Mouse (Mus musculus) heart, embryonic 11.5 days (tissue): Measurements from ENCODE around the gene Slamf9. TPM values are rescaled to one million over a fixed set of nuclear protein-coding genes. Genes with fewer than 3 reads are reported as not detected.
A peak's percentile ranks its signal among the peaks of the same experiment; 100 is the strongest.

ENCODE experiments used
- ATAC-seq: fragments of 200-750 bp; cut with Nextera tagmentation; replicated peaks from 2 replicates; pipeline ENCODE4 v1.8.0; 2017; ENCODE audit warnings: moderate library complexity; ENCODE audit not compliant: insufficient number of reproducible peaks, low FRiP score, low TSS enrichment
- H3K27ac ChIP-seq: fragments of 300-500 bp; sonication (generic); 2 replicates; pipeline ENCODE4 v1.5.1; 2014; ENCODE audit warnings: mild to moderate bottlenecking, low read depth, low read length
- H3K27me3 ChIP-seq: fragments of 300-500 bp; sonication (generic); 2 replicates; pipeline ENCODE4 v1.6.1; 2014; ENCODE audit warnings: mild to moderate bottlenecking, low read length, mixed read lengths; ENCODE audit not compliant: control insufficient read depth, insufficient read depth
- H3K36me3 ChIP-seq: fragments of 300-500 bp; sonication (generic); 2 replicates; pipeline ENCODE4 v1.6.1; 2014; ENCODE audit warnings: mild to moderate bottlenecking, low read length, moderate library complexity, mixed read lengths; ENCODE audit not compliant: control insufficient read depth, insufficient read depth
- H3K4me1 ChIP-seq: fragments of 300-500 bp; sonication (generic); 2 replicates; pipeline ENCODE4 v1.6.1; 2014; ENCODE audit warnings: low read length; ENCODE audit not compliant: control insufficient read depth, insufficient read depth
- H3K4me2 ChIP-seq: fragments of 300-500 bp; sonication (generic); 2 replicates; pipeline ENCODE4 v1.6.1; 2014; ENCODE audit warnings: mild to moderate bottlenecking, moderate library complexity
- H3K4me3 ChIP-seq: fragments of 300-500 bp; sonication (generic); 2 replicates; pipeline ENCODE4 v1.5.1; 2014; ENCODE audit warnings: low read depth, low read length
- H3K9ac ChIP-seq: fragments of 300-500 bp; sonication (generic); 2 replicates; pipeline ENCODE4 v1.6.1; 2014; ENCODE audit warnings: mild to moderate bottlenecking, low read depth, low read length, moderate library complexity
- H3K9me3 ChIP-seq: fragments of 300-500 bp; sonication (generic); replicated peaks from 2 replicates; pipeline ENCODE4 v1.6.1; 2016; ENCODE audit warnings: low read length; ENCODE audit not compliant: control insufficient read depth
- WGBS: fragments of 180-500 bp; shearing (Covaris S2); extraction: QIAGEN DNeasy Blood & Tissue Kit; methylation state at CpG from one replicate; pipeline ENCODE4 v1.1.7; 2014; ENCODE audit not compliant: insufficient replicate concordance; 5-methylcytosine and 5-hydroxymethylcytosine counted together
- polyA plus RNA-seq: library from polyadenylated mRNA; unstranded; fragments of >200 nt; fragmentation: Nextera tagmentation; extraction: Ambion mirVana; gene quantifications from 2 replicates; pipeline ENCODE4 v1.2.1, GENCODE M21; 2014

Slamf9 gene
- polyA plus RNA-seq, 1 experiment from 2014 or later, result 1.2 TPM

DNA sequence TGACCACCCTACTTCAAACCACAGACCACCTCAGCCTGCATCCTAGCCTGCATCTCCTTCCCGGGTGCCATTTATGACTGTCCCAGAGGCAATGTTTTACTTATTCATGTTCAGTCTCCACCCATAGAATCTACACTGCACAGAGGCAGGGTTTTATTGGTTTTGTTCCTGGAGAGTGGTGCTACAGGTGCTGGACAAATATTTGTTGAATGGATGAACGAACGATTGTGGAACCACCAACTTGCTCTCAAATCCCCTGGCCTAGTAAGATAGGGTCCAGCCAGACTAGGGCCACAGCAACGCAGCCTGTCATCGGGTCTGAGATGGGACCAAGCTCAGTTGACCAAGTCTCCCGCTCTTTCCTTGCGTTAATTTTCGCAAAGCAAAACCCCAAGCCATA, 34.8 kb downstream of the Slamf9 start:
- Histone ChIP-seq H3K9ac (no peak overlapping the region), H3K9me3 (no peaks in the 10 kb centered on the region), H3K4me3 (no peak overlapping the region), H3K36me3 (peaks cover 12% of the 10 kb centered on the region), H3K4me1 (peaks cover 38% of the 10 kb centered on the region), H3K27ac (no peak overlapping the region), H3K27me3 (no peaks in the 10 kb centered on the region), H3K4me2 (no peak overlapping the region)
- 49% methylated on average over 8 of the region's 8 CpGs for WGBS
- ATAC-seq, result no peak

GRCm38 (mm10) chr1:172510421-172510972, 35.3 kb downstream of the Slamf9 start:
- H3K9ac ChIP-seq, result no peak overlapping the region
- no peak overlapping the region for H3K4me3 ChIP-seq
- H3K4me1 ChIP-seq, result peaks cover 35% of the 10 kb centered on the region
- peaks cover 10% of the 10 kb centered on the region for H3K36me3 ChIP-seq
- no peak overlapping the region for H3K4me2 ChIP-seq
- WGBS, result 29% methylated on average over 13 of the region's 13 CpGs
- no peaks in the 10 kb centered on the region for H3K9me3 ChIP-seq
- H3K27me3 ChIP-seq, result no peaks in the 10 kb centered on the region
- ATAC-seq, result no peak
- H3K27ac ChIP-seq, result peak overlapping the region; percentile 62; the same call in 1 of the 2 replicates

- 26% methylated on average over 13 of the region's 13 CpGs for WGBS
- Histone ChIP-seq H3K4me2 (peak overlapping the region; percentile 49), H3K4me1 (peaks cover 22% of the 10 kb centered on the region)
Measured at GRCm38 (mm10) chr1:172512962-172513361, 37.8 kb downstream of the Slamf9 start.

GRCm38 (mm10) chr1:172513525-172514212, 38.5 kb downstream of the Slamf9 start:
- H3K4me1 ChIP-seq, result peaks cover 19% of the 10 kb centered on the region
- H3K9me3 ChIP-seq, result peaks cover 4% of the 10 kb centered on the region
- no peak overlapping the region for H3K4me3 ChIP-seq
- no peaks in the 10 kb centered on the region for H3K27me3 ChIP-seq
- no peaks in the 10 kb centered on the region for H3K36me3 ChIP-seq
- H3K27ac ChIP-seq, result peak overlapping the region; percentile 85
- 41% methylated on average over 17 of the region's 17 CpGs for WGBS
- H3K9ac ChIP-seq, result no peak overlapping the region
- ATAC-seq, result 0 out of 2 replicates have a peak, but pooled peaks have one; percentile 50
- H3K4me2 ChIP-seq, result peak overlapping the region; percentile 49; the same call in 1 of the 2 replicates

More at GRCm38 (mm10) chr1:172512962-172513361, 37.8 kb downstream of the Slamf9 start:
- H3K4me3 ChIP-seq, result no peak overlapping the region
- peak overlapping the region; percentile 44 for H3K9ac ChIP-seq
- H3K27me3 ChIP-seq, result no peaks in the 10 kb centered on the region
- H3K27ac ChIP-seq, result peak overlapping the region; percentile 85
- peaks cover 4% of the 10 kb centered on the region for H3K9me3 ChIP-seq
- H3K36me3 ChIP-seq, result no peaks in the 10 kb centered on the region
- 0 out of 2 replicates have a peak, but pooled peaks have one; percentile 8 for ATAC-seq

GRCm38 (mm10) chr1:172514213-172514529, 39.0 kb downstream of the Slamf9 start:
- H3K4me1 ChIP-seq, result peaks cover 19% of the 10 kb centered on the region

DNA sequence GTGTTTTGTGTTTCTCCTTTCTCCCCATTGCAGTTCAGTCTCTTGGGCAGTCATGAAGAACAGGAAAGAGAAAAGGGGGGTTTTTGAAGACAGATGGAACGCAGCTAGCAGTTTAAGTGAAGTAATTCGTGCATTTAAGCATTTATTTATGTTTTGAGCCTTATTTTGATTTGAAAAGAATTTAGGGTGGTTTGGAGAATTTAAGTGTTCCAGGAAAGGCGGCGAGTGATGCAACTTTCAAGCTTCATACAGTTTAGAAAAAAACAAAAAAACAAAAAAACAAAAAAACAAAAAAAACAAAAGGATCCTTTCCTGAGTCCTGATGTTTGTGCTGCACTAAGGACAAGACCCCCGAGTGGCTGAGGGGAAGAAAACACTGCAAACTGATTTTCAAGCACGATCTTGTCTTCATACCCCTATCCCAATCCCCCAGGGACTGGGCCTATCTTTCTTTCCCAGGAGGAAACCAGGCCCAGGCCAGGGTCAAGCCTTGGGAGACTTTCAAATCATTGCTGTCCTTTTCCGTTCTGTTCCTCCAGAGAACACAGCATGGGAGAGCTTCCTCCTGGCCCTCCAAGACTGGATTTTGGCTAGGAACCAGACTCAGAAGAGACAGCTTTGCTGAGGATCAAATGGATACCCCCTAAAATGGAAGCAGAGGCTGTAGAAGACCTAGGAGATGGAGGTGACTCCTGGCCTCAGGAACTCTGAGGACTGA, 39.6 kb downstream of the Slamf9 start:
- no peak overlapping the region for H3K4me2 ChIP-seq
- H3K9ac ChIP-seq, result no peak overlapping the region
- peaks cover 22% of the 10 kb centered on the region for H3K4me1 ChIP-seq
- peak overlapping the region; percentile 85 for H3K27ac ChIP-seq
- H3K4me3 ChIP-seq, result no peak overlapping the region
- no peak for ATAC-seq
- 61% methylated on average over 7 of the region's 7 CpGs for WGBS
- H3K36me3 ChIP-seq, result no peaks in the 10 kb centered on the region
- H3K27me3 ChIP-seq, result no peaks in the 10 kb centered on the region
- peaks cover 4% of the 10 kb centered on the region for H3K9me3 ChIP-seq

More at GRCm38 (mm10) chr1:172514213-172514529, 39.0 kb downstream of the Slamf9 start:
- peak overlapping the region; percentile 85 for H3K27ac ChIP-seq
- no peaks in the 10 kb centered on the region for H3K36me3 ChIP-seq
- no peak overlapping the region for H3K9ac ChIP-seq
- H3K9me3 ChIP-seq, result peaks cover 4% of the 10 kb centered on the region
- H3K4me3 ChIP-seq, result no peak overlapping the region
- no peaks in the 10 kb centered on the region for H3K27me3 ChIP-seq
- ATAC-seq, result no peak
- WGBS, result 56% methylated on average over 4 of the region's 4 CpGs
- H3K4me2 ChIP-seq, result no peak overlapping the region; the same call in 1 of the 2 replicates

GRCm38 (mm10) chr1:172515396-172515795, 40.2 kb downstream of the Slamf9 start:
- 54% methylated on average over 1 of the region's 1 CpGs for WGBS
- no peak for ATAC-seq
- H3K36me3 ChIP-seq, result no peaks in the 10 kb centered on the region
- H3K9ac ChIP-seq, result no peak overlapping the region
- H3K4me3 ChIP-seq, result no peak overlapping the region
- H3K4me2 ChIP-seq, result no peak overlapping the region
- no peaks in the 10 kb centered on the region for H3K27me3 ChIP-seq
- peaks cover 22% of the 10 kb centered on the region for H3K4me1 ChIP-seq
- peaks cover 4% of the 10 kb centered on the region for H3K9me3 ChIP-seq
- 0 out of 2 replicates have a peak overlapping the region, but pooled peaks have one; percentile 47 for H3K27ac ChIP-seq

DNA sequence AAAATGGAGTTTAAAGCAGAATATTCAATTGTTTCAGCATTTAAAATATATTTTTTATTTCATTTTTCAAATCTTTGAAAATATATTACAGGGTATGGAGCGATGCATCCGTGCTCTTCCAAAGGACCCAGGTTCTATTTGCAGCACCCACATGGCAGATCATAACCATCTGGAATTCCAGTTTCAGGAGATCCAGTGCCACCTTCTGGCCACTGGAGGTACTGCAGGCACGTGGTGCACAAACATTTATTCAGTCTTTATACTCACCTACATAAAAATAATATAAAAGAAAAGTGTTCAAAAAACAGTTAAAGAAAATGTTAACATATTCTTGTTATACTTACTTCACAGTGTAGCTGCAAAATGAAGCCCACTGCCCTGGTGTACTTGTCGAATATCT, 42.9 kb downstream of the Slamf9 start:
- H3K4me1 ChIP-seq, result peaks cover 17% of the 10 kb centered on the region
- peaks cover 4% of the 10 kb centered on the region for H3K9me3 ChIP-seq
- no peak overlapping the region for H3K9ac ChIP-seq
- no peak for ATAC-seq
- WGBS, result 69% methylated on average over 4 of the region's 4 CpGs
- H3K4me2 ChIP-seq, result no peak overlapping the region
- no peak overlapping the region for H3K4me3 ChIP-seq
- no peaks in the 10 kb centered on the region for H3K27me3 ChIP-seq
- no peak overlapping the region for H3K27ac ChIP-seq
- no peaks in the 10 kb centered on the region for H3K36me3 ChIP-seq
